Mouse (Mus musculus): ENCODE measurements at regions not wholly inside any gene's neighbourhood (a gene's known extent, or its start where the extent isn't known, plus 50 kb on each side); places are given as distances from the start of the nearest gene placed in this dataset.
"Not testable (repeated sequence)": the region's sequence is repeated elsewhere in the genome, so short reads cannot be mapped to it uniquely, and the experiment has no call there.

DNA sequence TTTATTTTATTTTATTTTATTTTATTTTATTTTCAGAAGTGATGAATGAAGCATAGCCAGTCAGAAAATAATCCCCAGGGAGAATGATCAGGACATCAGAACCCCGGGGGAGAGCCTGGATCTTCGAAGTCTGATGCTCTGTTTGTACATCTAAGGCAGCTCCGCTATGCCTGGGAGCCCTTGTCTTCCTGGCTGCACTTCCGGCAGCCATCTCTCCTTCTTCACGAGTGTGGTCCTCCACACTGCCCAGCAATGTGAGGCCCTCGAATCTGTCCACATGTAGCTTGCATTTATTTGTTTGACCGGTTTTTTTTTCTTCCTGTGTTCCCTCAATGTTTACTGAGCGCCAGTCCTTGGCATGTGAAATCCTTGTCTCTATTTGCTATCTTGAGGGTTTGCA lies 95.9 kb downstream of the Vcpkmt start:
- in situ Hi-C loops (cut with MboI; ENCODE audit: low sequenced_read_pairs) = no loop called here

DNA sequence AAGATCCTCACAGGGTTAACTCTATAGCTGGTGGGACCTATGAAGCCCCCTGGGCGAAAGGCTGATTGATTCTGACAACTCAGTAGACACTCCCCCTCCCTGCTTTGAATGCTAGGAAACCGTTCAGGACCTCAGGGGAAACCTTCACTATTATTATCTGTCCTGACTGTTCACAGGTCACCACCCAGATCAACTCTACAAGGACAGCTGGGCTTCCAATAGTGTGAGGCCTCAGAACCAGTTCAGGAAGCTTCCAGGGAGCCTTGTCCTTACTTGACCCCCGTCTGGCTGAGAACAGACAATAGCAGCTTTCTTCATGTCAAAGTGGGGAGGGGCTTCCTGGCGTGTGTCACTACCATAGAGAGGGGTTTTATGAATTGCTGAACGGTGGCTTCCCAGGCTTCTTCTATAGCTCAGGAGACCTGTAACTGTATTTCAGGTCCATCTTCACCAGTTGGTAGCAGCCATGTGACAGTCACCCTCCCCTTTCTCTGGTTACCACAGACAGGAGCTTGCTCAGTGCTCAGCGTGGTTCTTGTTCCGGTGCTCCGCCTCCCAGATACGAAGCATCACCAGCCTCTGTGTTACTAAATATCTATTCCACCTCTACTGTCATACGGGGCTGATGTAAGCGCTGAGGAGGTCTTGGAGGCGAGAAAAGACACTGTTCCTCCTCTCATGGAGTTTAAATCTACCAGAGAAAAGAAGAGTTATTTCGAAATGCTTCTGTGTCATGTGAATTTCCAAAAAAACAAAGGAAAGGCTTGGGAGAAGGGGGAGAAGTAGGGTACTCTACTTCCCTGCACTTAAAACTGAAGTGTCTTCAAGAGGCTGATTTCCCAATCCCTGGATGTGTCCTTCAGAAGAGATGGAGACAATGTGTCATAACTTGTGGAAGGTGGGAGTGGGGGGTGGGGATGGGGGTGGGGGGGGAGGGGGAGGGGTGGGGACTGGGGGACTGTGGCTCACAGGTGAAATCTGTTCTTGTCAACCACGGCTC lies 96.9 kb downstream of the Vcpkmt start:
- in situ Hi-C loops (cut with MboI; ENCODE audit: low sequenced_read_pairs) = no loop called here

GRCm38 (mm10) chr12:69481420-69481819 lies 101.4 kb downstream of the Vcpkmt start:
- in situ Hi-C loops (cut with MboI; ENCODE audit: low sequenced_read_pairs) = no loop called here

- in situ Hi-C loops (cut with MboI; ENCODE audit: low sequenced_read_pairs) = no loop called here
Observed at GRCm38 (mm10) chr12:69476631-69477091, 104.4 kb upstream of the Gm9887 start.

DNA sequence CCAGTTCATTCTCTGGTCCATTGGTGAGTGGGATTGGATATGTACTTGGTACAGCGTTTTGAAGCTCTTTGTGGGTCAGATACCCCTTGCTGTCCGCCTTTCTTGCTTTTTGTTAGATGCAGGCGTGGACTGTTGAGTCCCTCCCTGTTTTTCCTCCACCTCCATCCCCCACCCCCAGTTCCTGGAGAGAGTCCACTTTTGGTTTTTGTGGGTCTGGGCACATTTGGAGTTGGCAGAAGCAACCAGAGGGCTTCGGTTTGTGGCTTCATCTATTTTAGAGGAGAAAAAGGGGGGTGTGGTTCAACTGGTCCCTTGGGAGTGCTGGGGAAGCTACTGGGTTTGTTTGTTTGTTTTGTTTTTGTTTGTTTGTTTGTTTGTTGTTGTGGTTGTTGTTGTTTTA lies 103.9 kb upstream of the Gm9887 start:
- in situ Hi-C loops (cut with MboI; ENCODE audit: low sequenced_read_pairs) = no loop called here

DNA sequence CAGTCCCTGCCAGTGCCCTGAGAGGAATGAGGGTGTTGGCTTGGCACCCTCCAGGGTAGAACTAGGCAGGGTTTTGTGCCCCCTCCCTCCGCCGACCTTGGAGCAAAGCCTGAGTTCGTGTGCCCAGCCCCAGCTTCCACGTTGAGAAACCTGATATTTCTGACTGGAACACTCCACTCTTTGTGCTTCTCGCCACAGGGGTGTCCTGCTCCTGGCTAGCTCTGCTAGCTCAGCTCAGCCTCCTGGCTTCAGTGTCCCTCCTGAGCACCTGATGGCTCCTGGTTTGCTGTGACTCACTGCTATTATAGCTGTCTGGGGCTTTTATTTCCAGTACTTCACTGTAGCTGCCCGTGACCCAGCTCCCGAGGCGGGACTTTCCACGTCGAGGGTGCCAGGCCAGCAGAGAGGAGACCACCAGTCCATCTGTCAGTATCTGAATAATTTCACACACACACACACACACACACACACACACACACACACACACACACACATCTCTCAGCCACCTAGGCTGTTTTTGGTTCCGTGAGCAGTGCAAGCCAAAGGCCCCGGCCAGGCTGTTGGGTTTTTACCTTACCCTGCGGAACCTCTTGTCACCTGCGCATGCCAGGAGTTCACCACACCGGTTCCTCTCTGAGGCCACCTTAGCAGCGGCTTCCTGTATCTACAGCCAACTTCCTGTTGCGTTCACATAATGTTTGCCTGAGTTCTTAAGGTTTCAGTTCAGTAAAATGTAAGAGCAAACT lies 102.8 kb upstream of the Gm9887 start:
- in situ Hi-C loops (cut with MboI; ENCODE audit: low sequenced_read_pairs) = no loop called here

DNA sequence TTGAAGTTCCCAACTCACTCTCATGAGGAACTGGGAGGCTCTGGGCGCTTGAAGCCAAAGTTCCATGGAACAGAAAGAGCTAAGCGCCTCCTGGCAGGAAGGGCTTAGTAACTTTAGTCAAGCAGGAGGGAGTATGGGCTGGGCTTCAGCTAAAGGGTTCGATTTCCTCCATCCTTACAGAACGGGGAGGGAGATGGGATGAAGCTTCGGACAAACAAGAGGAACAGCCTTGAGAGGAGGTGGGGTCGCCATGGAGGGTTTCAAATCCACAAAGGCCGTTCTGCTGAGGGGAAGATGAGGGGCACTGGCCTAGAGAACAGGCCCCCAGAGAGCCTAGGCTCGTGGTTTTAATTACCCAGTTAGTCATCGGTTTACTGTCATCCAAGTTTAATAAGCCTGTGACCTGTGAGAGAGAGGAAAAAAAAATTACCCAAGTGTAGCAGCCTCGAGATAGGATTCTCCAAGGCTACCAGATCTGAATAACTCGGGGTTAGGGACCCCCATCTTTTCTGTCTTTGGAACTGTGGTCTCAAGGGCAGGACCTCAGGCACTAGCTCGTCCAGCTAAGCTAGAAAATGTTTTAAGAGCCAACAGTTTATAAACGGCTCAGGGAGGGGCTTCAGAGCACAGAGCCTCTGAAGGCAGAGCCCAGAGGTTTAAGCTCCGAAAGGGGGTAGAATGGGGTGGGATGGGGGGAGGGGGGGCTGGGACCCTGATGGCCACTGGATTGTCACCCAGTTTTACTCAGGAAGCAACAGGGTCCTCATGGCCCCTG lies 102.1 kb upstream of the Gm9887 start:
- in situ Hi-C loops (cut with MboI; ENCODE audit: low sequenced_read_pairs) = no loop called here

DNA sequence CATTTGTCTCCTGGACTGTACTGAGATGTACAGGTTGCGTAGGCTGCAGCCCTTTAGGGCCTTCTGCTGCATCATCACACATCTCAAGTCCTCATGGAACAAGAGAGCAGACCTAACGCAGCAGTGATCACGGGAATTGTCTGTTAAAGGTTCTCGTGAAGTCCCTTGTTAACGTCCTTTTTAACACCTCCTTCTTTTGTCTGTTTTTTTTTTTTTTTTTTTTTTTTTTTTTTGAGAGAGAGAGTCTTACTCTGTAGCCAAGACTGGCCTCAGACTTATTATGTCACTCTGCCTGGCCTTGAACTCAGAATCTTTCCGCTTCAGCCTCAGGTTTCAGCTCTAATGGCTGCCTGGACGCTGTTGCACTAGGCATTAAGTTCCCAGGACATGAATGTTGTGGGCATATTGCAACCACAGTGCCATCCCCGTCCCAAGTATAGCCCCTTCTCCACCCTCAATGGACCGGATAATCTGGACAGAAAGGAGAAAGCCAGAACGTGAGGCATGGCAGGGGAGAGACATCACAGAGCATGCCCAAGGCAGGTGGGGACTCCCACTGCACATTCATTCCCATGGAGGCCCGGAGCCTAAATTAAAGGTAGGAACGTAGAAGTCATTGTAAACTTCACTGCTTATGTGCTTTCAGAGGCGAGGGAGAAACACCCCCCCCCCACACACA lies 101.3 kb upstream of the Gm9887 start:
- in situ Hi-C loops (cut with MboI; ENCODE audit: low sequenced_read_pairs) = no loop called here

DNA sequence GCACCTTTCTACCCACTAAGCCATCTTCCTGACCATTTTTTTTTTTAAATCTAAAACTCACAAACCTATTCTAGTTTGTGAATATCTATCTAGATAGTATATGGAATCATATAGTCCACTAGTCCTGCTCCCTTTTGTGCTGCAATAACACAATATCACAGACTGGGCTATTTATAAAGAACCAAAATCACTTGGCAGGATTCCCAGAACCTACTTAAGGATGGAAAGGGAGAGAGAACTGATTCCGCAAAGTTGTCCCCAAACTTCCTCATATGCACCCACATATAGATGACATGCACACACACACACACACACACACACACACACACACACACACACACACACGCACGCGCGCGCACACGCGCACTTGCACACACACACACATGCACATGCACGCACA lies 100.7 kb upstream of the Gm9887 start:
- in situ Hi-C loops (cut with MboI; ENCODE audit: low sequenced_read_pairs) = no loop called here

DNA sequence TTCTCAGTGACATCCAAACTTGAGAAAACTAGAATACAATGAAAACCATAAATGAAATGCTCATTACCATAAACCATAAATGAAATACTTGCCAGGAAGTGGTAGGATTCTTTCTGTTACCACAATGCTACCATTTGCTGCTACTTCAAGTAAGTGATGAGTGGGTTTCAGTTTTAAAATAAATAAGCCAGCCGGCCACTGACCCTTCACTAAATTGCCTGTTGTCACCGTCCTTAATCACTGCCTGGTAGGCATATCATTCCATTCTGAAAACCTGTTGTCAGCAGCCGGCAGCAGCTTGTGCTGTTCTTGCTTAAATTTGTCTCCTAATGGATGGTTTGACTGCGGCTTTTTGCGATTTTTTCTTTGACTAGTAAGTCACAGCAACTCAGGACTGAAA lies 99.6 kb upstream of the Gm9887 start:
- in situ Hi-C loops (cut with MboI; ENCODE audit: low sequenced_read_pairs) = no loop called here

- in situ Hi-C loops (cut with MboI; ENCODE audit: low sequenced_read_pairs) = no loop called here
Observed at GRCm38 (mm10) chr12:69469004-69469403, 96.7 kb upstream of the Gm9887 start.

DNA sequence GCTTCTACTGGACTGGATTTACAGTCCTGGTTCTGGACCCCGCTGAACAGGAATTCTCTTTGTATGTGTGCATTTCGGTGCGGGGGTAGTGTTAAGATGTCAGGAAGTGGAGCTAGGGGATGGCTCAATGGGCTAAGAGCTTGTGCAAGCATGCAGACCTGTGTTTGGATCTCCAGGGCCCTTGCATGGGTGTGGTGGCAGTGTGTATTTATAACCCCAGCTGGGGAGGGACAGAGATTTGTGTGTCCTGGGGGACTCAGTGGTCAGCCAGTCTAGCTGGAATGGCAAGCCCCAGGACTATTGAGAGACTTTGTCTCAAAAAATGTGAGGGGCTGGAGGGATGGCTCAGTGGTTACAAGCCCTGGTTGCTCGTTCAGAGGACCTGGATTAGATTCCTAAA lies 95.1 kb upstream of the Gm9887 start:
- in situ Hi-C loops (cut with MboI; ENCODE audit: low sequenced_read_pairs) = no loop called here

GRCm38 (mm10) chr12:69464906-69465305 lies 92.6 kb upstream of the Gm9887 start:
- in situ Hi-C loops (cut with MboI; ENCODE audit: low sequenced_read_pairs) = no loop called here

- in situ Hi-C loops (cut with MboI; ENCODE audit: low sequenced_read_pairs) = not testable (repeated sequence)
Observed at GRCm38 (mm10) chr12:69463327-69463726, 91.1 kb upstream of the Gm9887 start.

- in situ Hi-C loops (cut with MboI; ENCODE audit: low sequenced_read_pairs) = no loop called here
Observed at GRCm38 (mm10) chr12:69461888-69462840, 89.9 kb upstream of the Gm9887 start.

GRCm38 (mm10) chr12:69460552-69461079 lies 88.4 kb upstream of the Gm9887 start:
- in situ Hi-C loops (cut with MboI; ENCODE audit: low sequenced_read_pairs) = no loop called here

- in situ Hi-C loops (cut with MboI; ENCODE audit: low sequenced_read_pairs) = loop anchor here (10.0 kb wide), 1 partner anchor 116 kb away; no protein-coding TSS in a partner anchor
Observed at GRCm38 (mm10) chr12:69458170-69458841, 86.0 kb upstream of the Gm9887 start.

- in situ Hi-C loops (cut with MboI; ENCODE audit: low sequenced_read_pairs) = loop anchor here (10.0 kb wide), 1 partner anchor 118 kb away; no protein-coding TSS in a partner anchor
Observed at GRCm38 (mm10) chr12:69456746-69457145, 84.5 kb upstream of the Gm9887 start.

Measured in CH12F3 (cell line).